Mouse (Mus musculus) ES-E14 (cell line): ENCODE measurements at regions not wholly inside any gene's neighbourhood (a gene's known extent, or its start where the extent isn't known, plus 50 kb on each side); places are given as distances from the start of the nearest gene placed in this dataset.

ENCODE experiments used
- DNase-seq: peaks from one replicate; pipeline ENCODE4 v3.0.0-alpha.2; 2013; ENCODE audit warnings: low read depth, low spot score
- H3K27ac ChIP-seq: 2 replicates; pipeline ENCODE4 v1.5.1; 2012; ENCODE audit warnings: low read depth, mild to moderate bottlenecking, low read length, moderate library complexity, mixed read lengths; ENCODE audit not compliant: poor library complexity, insufficient read depth, severe bottlenecking
- H3K36me3 ChIP-seq: 2 replicates; pipeline ENCODE4 v1.6.1; 2012; ENCODE audit warnings: mild to moderate bottlenecking, low read length, moderate library complexity, mixed read lengths; ENCODE audit not compliant: control insufficient read depth, poor library complexity, insufficient read depth, severe bottlenecking
- H3K4me1 ChIP-seq, 2 experiments: fragments of 150-350 bp in 1 of 2; sonication (generic) in 1 of 2; 2 replicates each; pipeline ENCODE4 v1.6.1; 2012; ENCODE audit warnings: low read length in 2 of 2, mild to moderate bottlenecking in 1 of 2, mixed read lengths in 1 of 2; ENCODE audit not compliant: control insufficient read depth in 2 of 2, insufficient read depth in 2 of 2, poor library complexity in 1 of 2
- H3K4me3 ChIP-seq, 2 experiments: fragments of 150-350 bp in 1 of 2; sonication (generic) in 1 of 2; 2 replicates each; pipeline ENCODE4 v1.5.1; 2012; ENCODE audit warnings: low read length in 2 of 2, low read depth in 1 of 2, mild to moderate bottlenecking in 1 of 2, mixed read lengths in 1 of 2; ENCODE audit not compliant: insufficient read depth in 1 of 2, poor library complexity in 1 of 2, severe bottlenecking in 1 of 2
- H3K9ac ChIP-seq: 2 replicates; pipeline ENCODE4 v1.6.1; 2012; ENCODE audit warnings: low read depth, mild to moderate bottlenecking, low read length, mixed read lengths; ENCODE audit not compliant: poor library complexity, insufficient read depth, severe bottlenecking
- H3K9me3 ChIP-seq: fragments of 150-350 bp; sonication (generic); 2 replicates; pipeline ENCODE4 v1.6.1; 2012; ENCODE audit warnings: low read depth, mild to moderate bottlenecking, low read length; ENCODE audit not compliant: control insufficient read depth, insufficient read depth
- CHD2 ChIP-seq: IDR thresholded peaks from 2 replicates; pipeline ENCODE4 v1.6.1; 2014; ENCODE audit warnings: mild to moderate bottlenecking, low read depth, low read length, inconsistent platforms
- HCFC1 ChIP-seq: IDR thresholded peaks from 2 replicates; pipeline ENCODE4 v1.6.1; 2012; ENCODE audit warnings: low read length, inconsistent platforms, borderline replicate concordance; ENCODE audit not compliant: insufficient read depth
- MAFK ChIP-seq: IDR thresholded peaks from 2 replicates; pipeline ENCODE4 v1.6.1; 2014; ENCODE audit warnings: mild to moderate bottlenecking, low read depth, low read length, inconsistent platforms; ENCODE audit not compliant: insufficient read depth
- ZC3H11A ChIP-seq: IDR thresholded peaks from 2 replicates; pipeline ENCODE4 v1.6.1; 2012; ENCODE audit warnings: low read depth, mild to moderate bottlenecking, inconsistent platforms, low read length, borderline replicate concordance
- ZNF384 ChIP-seq: IDR thresholded peaks from 2 replicates; pipeline ENCODE4 v1.6.1; 2012; ENCODE audit warnings: low read depth, low read length, inconsistent platforms
- in situ Hi-C, 2 experiments: fragments of 600-800 bp; cut with MboI; formaldehyde crosslinking; loops; one replicate each; pipeline ENCODE4 v1.15.1; 2025; ENCODE audit warnings: low sequenced_read_pairs in 2 of 2, inconsistent platforms in 1 of 2; ENCODE audit not compliant: unreplicated experiment in 2 of 2

DNA sequence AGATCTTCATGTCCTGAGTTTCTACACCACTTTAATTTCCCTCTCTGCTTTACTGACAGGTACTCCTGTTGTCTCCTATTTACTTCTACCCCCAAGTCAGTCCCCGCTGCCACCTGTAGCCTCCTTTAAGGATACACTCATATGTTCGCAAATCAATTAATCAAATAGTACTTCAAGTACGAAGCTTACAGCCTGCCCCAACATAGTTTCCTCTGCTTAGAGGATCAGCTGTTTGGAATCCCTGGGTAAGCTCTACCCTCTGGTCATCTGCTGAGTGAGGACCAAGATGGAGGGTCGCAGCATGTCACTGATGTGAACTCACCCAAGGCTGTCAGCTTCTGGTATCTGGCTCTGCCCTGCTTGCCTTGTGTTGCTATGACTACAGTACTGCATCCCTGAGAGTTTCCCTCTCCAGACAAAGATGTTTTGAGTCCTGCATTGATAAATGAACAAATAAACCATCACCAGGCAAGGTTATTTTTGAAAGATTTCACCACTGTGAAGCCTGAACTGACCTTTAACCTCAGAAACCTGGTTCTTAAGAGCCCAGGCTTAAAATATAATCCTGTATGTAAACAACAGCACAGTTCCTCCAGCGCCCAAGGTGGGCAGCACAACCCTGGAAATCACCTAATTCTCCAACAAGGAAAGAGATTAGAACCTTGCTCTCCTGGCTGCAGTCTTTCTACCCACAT is 159.6 kb upstream of the Foxq1 start:
- in situ Hi-C loops, result no loop called here
- Histone ChIP-seq H3K27ac (no peak overlapping the region), H3K9me3 (no peaks in the 10 kb centered on the region), H3K4me1 (no peaks in the 10 kb centered on the region), H3K36me3 (no peaks in the 10 kb centered on the region), H3K9ac (no peak overlapping the region), H3K4me3 (no peak overlapping the region)
- no peak for DNase-seq
- TF ChIP-seq ZC3H11A (no peak), HCFC1 (no peak), MAFK (no peak), CHD2 (no peak), ZNF384 (no peak)

GRCm38 (mm10) chr13:31397246-31397645 is 158.7 kb upstream of the Foxq1 start:
- DNase-seq, result no peak
- H3K4me3 ChIP-seq, result no peak overlapping the region
- H3K4me1 ChIP-seq, result no peaks in the 10 kb centered on the region
- no peak overlapping the region for H3K27ac ChIP-seq
- no peaks in the 10 kb centered on the region for H3K36me3 ChIP-seq
- TF ChIP-seq ZC3H11A (no peak), CHD2 (no peak), HCFC1 (no peak), MAFK (no peak), ZNF384 (no peak)
- no peak overlapping the region for H3K9ac ChIP-seq
- H3K9me3 ChIP-seq, result no peaks in the 10 kb centered on the region
- in situ Hi-C loops, result no loop called here

- H3K4me1 ChIP-seq, result no peaks in the 10 kb centered on the region
- in situ Hi-C loops, result no loop called here
- no peak overlapping the region for H3K9ac ChIP-seq
- no peaks in the 10 kb centered on the region for H3K9me3 ChIP-seq
- H3K27ac ChIP-seq, result no peak overlapping the region
- H3K36me3 ChIP-seq, result no peaks in the 10 kb centered on the region
- no peak for DNase-seq
- H3K4me3 ChIP-seq, result no peak overlapping the region
- TF ChIP-seq ZC3H11A (no peak), MAFK (no peak), CHD2 (no peak), HCFC1 (no peak), ZNF384 (no peak)
Observed at GRCm38 (mm10) chr13:31400401-31400800, 155.5 kb upstream of the Foxq1 start.

DNA sequence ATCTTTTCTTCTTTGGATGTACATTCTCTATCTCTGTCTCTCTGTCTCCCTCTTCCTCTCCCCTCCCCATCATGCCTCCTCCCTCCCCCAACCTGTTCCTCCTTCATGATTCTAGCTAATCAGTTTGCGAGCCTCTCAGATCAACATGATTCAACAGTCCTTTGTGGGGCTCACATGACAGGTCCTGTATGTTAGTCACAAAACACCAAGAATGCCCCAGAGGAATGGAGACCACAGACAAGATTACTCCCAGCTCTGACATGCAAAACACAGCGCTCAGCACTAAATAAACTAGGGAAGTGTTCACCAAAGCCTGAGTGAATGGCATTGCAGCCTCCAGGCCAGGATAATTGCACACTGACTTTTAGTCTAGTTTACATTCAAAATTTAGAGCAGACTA is 150.6 kb upstream of the Foxq1 start:
- in situ Hi-C loops, result no loop called here
- Histone ChIP-seq H3K4me1 (no peaks in the 10 kb centered on the region), H3K27ac (no peak overlapping the region), H3K36me3 (no peaks in the 10 kb centered on the region), H3K4me3 (no peak overlapping the region), H3K9ac (no peak overlapping the region), H3K9me3 (no peaks in the 10 kb centered on the region)
- TF ChIP-seq CHD2, result no peak
- TF ChIP-seq ZC3H11A, result no peak
- no peak for TF ChIP-seq ZNF384
- DNase-seq, result no peak
